Mouse (Mus musculus): Measurements from ENCODE around the gene F11.

DNA sequence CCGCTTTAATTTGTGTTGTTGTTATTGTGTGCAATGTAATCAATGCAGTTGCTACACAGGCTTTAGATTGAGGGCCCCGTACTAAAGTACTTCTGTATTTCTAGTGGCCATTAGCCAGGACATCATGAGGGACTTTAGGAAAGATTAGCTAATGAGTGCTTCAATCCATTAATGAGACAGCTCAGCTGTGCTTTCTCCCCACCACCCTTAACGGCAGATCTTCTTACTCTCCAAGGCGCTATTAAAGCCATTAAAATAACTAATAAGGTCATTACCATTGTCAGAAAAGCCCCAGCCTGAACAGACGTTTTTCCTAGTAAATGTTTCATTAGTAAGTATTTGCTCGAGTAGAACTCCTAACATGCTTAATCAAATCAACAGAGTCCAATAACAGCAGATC, 59.4 kb downstream of the F11 start:
- no peak for TF ChIP-seq POLR2A (IDR thresholded peaks at IDR 0.05; ENCODE audit: control insufficient read depth, low read depth, low read length)
- no peak for TF ChIP-seq CTCF (IDR thresholded peaks at IDR 0.05; ENCODE audit: control insufficient read depth, insufficient read depth, insufficient replicate concordance, low read depth, low read length)
